In genomic region chr13:35878282-35878681, GRCm38 (mm10) we compare ENCODE assay signal across 25 mouse cellular contexts. TPM values are rescaled to one million over a fixed set of nuclear protein-coding genes. Genes with fewer than 3 reads are reported as not detected.
A peak's percentile ranks its signal among the peaks of the same experiment; 100 is the strongest.
DNase-seq lines count a peak whose midpoint lies in the region; ATAC-seq and TF ChIP-seq lines count a peak whose summit lies in the region.
"Had no signal": no experiment of that assay in that cellular context is flagged by ENCODE, and none has a peak within 500 bp of the region (broad histone marks: within the 10 kb centered on the region; RNA-seq: fewer than 3 reads in every experiment).

No protein-coding gene starts in this region.

- H3K9me3 ChIP-seq in heart, postnatal 0 days (replicated peaks; ENCODE audit: control insufficient read depth, low read length): no peaks in the 10 kb centered on the region
- no peaks in the 10 kb centered on the region for H3K9me3 ChIP-seq in heart, embryonic 11.5 days (replicated peaks; ENCODE audit: control insufficient read depth, low read length)
- no peaks in the 10 kb centered on the region for H3K9me3 ChIP-seq in CH12.LX (replicated peaks; ENCODE audit: low read length)
- H3K9me3 ChIP-seq in limb, embryonic 15.5 days: no peaks in the 10 kb centered on the region
- H3K9me3 ChIP-seq: embryonic facial prominence, embryonic 15.5 days; G1E; neural tube, embryonic 13.5 days; stomach, embryonic 15.5 days had no signal

- no peak overlapping the region for H3K9ac ChIP-seq in heart, postnatal 0 days (replicated peaks; ENCODE audit: low read depth, low read length)
- H3K9ac ChIP-seq in heart, embryonic 11.5 days (ENCODE audit: low read depth, low read length): no peak overlapping the region
- H3K9ac ChIP-seq in CH12.LX (ENCODE audit: insufficient read depth, low read depth): no peak overlapping the region
- H3K9ac ChIP-seq in limb, embryonic 15.5 days: no peak overlapping the region
- H3K9ac ChIP-seq: embryonic facial prominence, embryonic 15.5 days; neural tube, embryonic 13.5 days; stomach, embryonic 15.5 days had no signal

- peaks cover 6% of the 10 kb centered on the region; the same call in 1 of the 2 replicates for H3K36me3 ChIP-seq in heart, postnatal 0 days (replicated peaks; ENCODE audit: control insufficient read depth, insufficient read depth, low read length)
- no peaks in the 10 kb centered on the region for H3K36me3 ChIP-seq in heart, embryonic 11.5 days (ENCODE audit: control insufficient read depth, insufficient read depth, low read length)
- H3K36me3 ChIP-seq in CH12.LX (replicated peaks in 1 of 2; ENCODE audit: control insufficient read depth in 1 of 2, insufficient read depth in 1 of 2, low read length in 1 of 2): peaks cover 0 to 2% of the 10 kb centered on the region in 2 experiments
- 0 out of 2 replicates have a peak, but pooled peaks cover 3% of the 10 kb centered on the region for H3K36me3 ChIP-seq in limb, embryonic 15.5 days
- H3K36me3 ChIP-seq: embryonic facial prominence, embryonic 15.5 days; neural tube, embryonic 13.5 days; stomach, embryonic 15.5 days had no signal

- TF ChIP-seq EP300 in heart, postnatal 0 days (IDR thresholded peaks at IDR 0.05; ENCODE audit: low read depth): no peak
- peak; percentile 75 for TF ChIP-seq EP300 in CH12.LX (IDR thresholded peaks at IDR 0.05; ENCODE audit: low read length)

- no peaks in the 10 kb centered on the region for H3K4me1 ChIP-seq in heart, postnatal 0 days (ENCODE audit: control insufficient read depth, insufficient read depth)
- H3K4me1 ChIP-seq in heart, embryonic 11.5 days (ENCODE audit: control insufficient read depth, insufficient read depth, low read length): no peaks in the 10 kb centered on the region
- peaks cover 15 to 56% of the 10 kb centered on the region in 2 experiments for H3K4me1 ChIP-seq in CH12.LX (ENCODE audit: control insufficient read depth in 1 of 2, insufficient read depth in 2 of 2)
- H3K4me1 ChIP-seq in limb, embryonic 15.5 days: peaks cover 3% of the 10 kb centered on the region
- H3K4me1 ChIP-seq: neural tube, embryonic 13.5 days; stomach, embryonic 15.5 days had no signal

- ATAC-seq in heart, postnatal 0 days (ENCODE audit: insufficient read depth, low read depth): no peak
- no peak for ATAC-seq in heart, embryonic 11.5 days (replicated peaks; ENCODE audit: insufficient number of reproducible peaks, low FRiP score, low TSS enrichment)
- ATAC-seq in limb, embryonic 15.5 days (ENCODE audit: insufficient number of reproducible peaks, low FRiP score, low TSS enrichment, low read depth): 0 out of 2 replicates have a peak, but pooled peaks have one; percentile 32
- ATAC-seq: forebrain, embryonic 14.5 days; hindbrain, postnatal 0 days; intestine, postnatal 0 days; midbrain, embryonic 16.5 days; Patski had no signal

- TF ChIP-seq CTCF in heart, postnatal 0 days (IDR thresholded peaks at IDR 0.05; ENCODE audit: low read depth): no peak
- TF ChIP-seq CTCF in CH12.LX (conservative IDR thresholded peaks at IDR 0.05 in 1 of 2, IDR thresholded peaks at IDR 0.05 in 1 of 2; ENCODE audit: low read depth in 2 of 2, low read length in 2 of 2): no peak

- DNase-seq in gastrocnemius, adult 18-20 months (ENCODE audit: low spot score): peak; percentile 20
- DNase-seq in gastrocnemius, postnatal 4 days (ENCODE audit: low spot score in 2 of 2): no peak
- peak; percentile 27 for DNase-seq in heart, postnatal 0 days (ENCODE audit: low spot score)
- peak; percentile 64 for DNase-seq in CH12.LX (ENCODE audit: extremely low read depth)
- no peak for DNase-seq in frontal cortex, postnatal 10 days (ENCODE audit: low spot score in 2 of 2)
- DNase-seq: adrenal gland, adult 2 months; cerebellum, adult 8-10 months; cerebellum, postnatal 36 days; embryo, embryonic 11 days; gastrocnemius, postnatal 25 days; kidney, postnatal 4 days; layer of hippocampus, adult 9-11 months had no signal

- TF ChIP-seq RAD21 in CH12.LX (IDR thresholded peaks at IDR 0.05; ENCODE audit: low read depth, low read length): no peak; the same call in 1 of the 2 replicates

- 35% methylated on average over 1 of the region's 1 CpGs for WGBS in heart, postnatal 0 days
- WGBS in heart, embryonic 11.5 days (ENCODE audit: insufficient replicate concordance): 79% methylated on average over 1 of the region's 1 CpGs
- WGBS in limb, embryonic 15.5 days: 25% methylated on average over 1 of the region's 1 CpGs

- no peaks in the 10 kb centered on the region for H3K79me2 ChIP-seq in CH12.LX (replicated peaks; ENCODE audit: control insufficient read depth, extremely low read depth, insufficient read depth, poor library complexity, severe bottlenecking)

- H3K4me2 ChIP-seq in heart, postnatal 0 days (ENCODE audit: low read depth, low read length): no peak overlapping the region
- H3K4me2 ChIP-seq in heart, embryonic 11.5 days: no peak overlapping the region
- H3K4me2 ChIP-seq in CH12.LX (ENCODE audit: insufficient read depth, low read depth, poor library complexity, severe bottlenecking): peak overlapping the region; percentile 64
- no peak overlapping the region for H3K4me2 ChIP-seq in limb, embryonic 15.5 days
- H3K4me2 ChIP-seq: embryonic facial prominence, embryonic 15.5 days; neural tube, embryonic 13.5 days; stomach, embryonic 15.5 days had no signal

- H3K27me3 ChIP-seq in heart, postnatal 0 days (ENCODE audit: control insufficient read depth, insufficient read depth, low read length): no peaks in the 10 kb centered on the region
- no peaks in the 10 kb centered on the region for H3K27me3 ChIP-seq in heart, embryonic 11.5 days (ENCODE audit: control insufficient read depth, insufficient read depth, low read length)
- no peaks in the 10 kb centered on the region for H3K27me3 ChIP-seq in CH12.LX (replicated peaks)
- H3K27me3 ChIP-seq in limb, embryonic 15.5 days: no peaks in the 10 kb centered on the region
- H3K27me3 ChIP-seq: embryonic facial prominence, embryonic 15.5 days; neural tube, embryonic 13.5 days; Patski; stomach, embryonic 15.5 days had no signal

- dilution Hi-C loops in CH12.LX (cut with MboI; ENCODE audit: extremely low pct_ligation_motif_present, extremely low pct_unique_long_range_greater_than_20kb, low sequenced_read_pairs): no loop called here

- no peak overlapping the region for H3K4me3 ChIP-seq in heart, postnatal 0 days (ENCODE audit: low read depth, low read length)
- H3K4me3 ChIP-seq in heart, embryonic 11.5 days (ENCODE audit: low read depth, low read length): no peak overlapping the region
- no peak overlapping the region for H3K4me3 ChIP-seq in CH12.LX (replicated peaks in 1 of 3; ENCODE audit: low read depth in 2 of 3, low read length in 2 of 3, poor library complexity in 1 of 3)
- H3K4me3 ChIP-seq in limb, embryonic 15.5 days: no peak overlapping the region
- H3K4me3 ChIP-seq: embryonic facial prominence, embryonic 15.5 days; myocyte; neural tube, embryonic 13.5 days; stomach, embryonic 15.5 days had no signal

- in situ Hi-C loops in CH12.LX (cut with MboI; ENCODE audit: low pct_ligation_motif_present, low pct_unique_long_range_greater_than_20kb, low sequenced_read_pairs): loop anchor here (5.0 kb wide), 1 partner anchor 101 kb away; no protein-coding TSS in a partner anchor

- no peak overlapping the region for H3K27ac ChIP-seq in heart, postnatal 0 days (ENCODE audit: low read depth)
- no peak overlapping the region for H3K27ac ChIP-seq in heart, embryonic 11.5 days (ENCODE audit: low read depth, low read length)
- no peak overlapping the region for H3K27ac ChIP-seq in CH12.LX (ENCODE audit: insufficient read depth, low read depth)
- peak overlapping the region; percentile 59 for H3K27ac ChIP-seq in limb, embryonic 15.5 days
- H3K27ac ChIP-seq: embryonic facial prominence, embryonic 15.5 days; hindbrain, postnatal 0 days; macrophage; neural tube, embryonic 13.5 days; stomach, embryonic 15.5 days had no signal

- no peak for TF ChIP-seq POLR2A in CH12.LX (IDR thresholded peaks at IDR 0.05; ENCODE audit: low read depth, low read length)

TF ChIP-seq in CH12.LX, 34 proteins besides CTCF, POLR2A, EP300 and RAD21:
- TF ChIP-seq ELF1 (IDR thresholded peaks at IDR 0.05; ENCODE audit: low read depth, low read length) (0 out of 2 replicates have a peak, but pooled peaks have one; percentile 27), MAFK (IDR thresholded peaks at IDR 0.05; ENCODE audit: insufficient replicate concordance, low read length) (peak; percentile 49; the same call in 1 of the 2 replicates), UBTF (IDR thresholded peaks at IDR 0.05; ENCODE audit: low read depth, low read length) (no peak), IRF4 (IDR thresholded peaks at IDR 0.05; ENCODE audit: low read depth, low read length) (peak; percentile 72), TCF12 (IDR thresholded peaks at IDR 0.05; ENCODE audit: low read depth, low read length) (peak; percentile 59; the same call in 1 of the 2 replicates), BHLHE40 (IDR thresholded peaks at IDR 0.05; ENCODE audit: low read depth, low read length) (peak; percentile 43; the same call in 1 of the 2 replicates), CHD2 (IDR thresholded peaks at IDR 0.05; ENCODE audit: low read length) (no peak), MAZ (IDR thresholded peaks at IDR 0.05; ENCODE audit: low read depth, low read length) (no peak), MEF2A (IDR thresholded peaks at IDR 0.05; ENCODE audit: borderline replicate concordance, low read depth, low read length) (peak; percentile 94), KAT2A (IDR thresholded peaks at IDR 0.05; ENCODE audit: insufficient replicate concordance, low read length) (0 out of 2 replicates have a peak, but pooled peaks have one; percentile 52), MAX (IDR thresholded peaks at IDR 0.05; ENCODE audit: low read length) (no peak), MYC (IDR thresholded peaks at IDR 0.05; ENCODE audit: low read depth, low read length) (0 out of 2 replicates have a peak, but pooled peaks have one; percentile 23), ETS1 (conservative IDR thresholded peaks at IDR 0.05; ENCODE audit: low read depth, low read length) (peak; percentile 54), RCOR1 (conservative IDR thresholded peaks at IDR 0.05; ENCODE audit: low read depth, low read length) (no peak)

RNA-seq across cellular contexts. Expression of gene Rpp40, which starts 27.9 kb away (rescaled TPM):
- total RNA-seq in gastrocnemius, adult 18-20 months (2021): 10 to 100 TPM; 11.8 to 17.2 TPM
- 10 to 100 TPM; 13.3 to 13.9 TPM for total RNA-seq in gastrocnemius, postnatal 4 days (2021)
- 5.9 TPM in 2 replicates for total RNA-seq in heart, postnatal 0 days (2014; rRNA removed; ENCODE audit: low replicate concordance)
- 7.5 and 10.9 TPM in 2 replicates for polyA plus RNA-seq in heart, postnatal 0 days (2015; fragmentation: Nextera tagmentation; extraction: Ambion mirVana)
- 13.4 and 14.0 TPM in 2 replicates for polyA plus RNA-seq in heart, embryonic 11.5 days (2014; fragmentation: Nextera tagmentation; extraction: Ambion mirVana)
- total RNA-seq in CH12.LX (2012; rRNA removed): 44.6 and 56.0 TPM in 2 replicates
- total RNA-seq in CH12.LX (2014; rRNA removed): 77.4 and 95.6 TPM in 2 replicates
- 63.5 and 67.2 TPM in 2 replicates for polyA plus RNA-seq in CH12.LX (2012; ENCODE audit: insufficient read length, low read depth)
- polyA plus RNA-seq in limb, embryonic 15.5 days (2015; fragmentation: Nextera tagmentation; extraction: Ambion mirVana): 16.6 and 18.2 TPM in 2 replicates

Comparison
In these comparisons a context has a peak if more than half of its experiments do, and no peak if none do; other contexts are left out.
1. DNase-seq: peak in gastrocnemius, adult 18-20 months (single experiment), heart, postnatal 0 days (single experiment) and CH12.LX (single experiment); none in gastrocnemius, postnatal 4 days (0 of 2) and frontal cortex, postnatal 10 days (0 of 2).